Mouse (Mus musculus): ENCODE results near the gene Tspear. TPM values are rescaled to one million over a fixed set of nuclear protein-coding genes. Genes with fewer than 3 reads are reported as not detected.
A peak's percentile ranks its signal among the peaks of the same experiment; 100 is the strongest.

The Tspear gene
- polyA plus RNA-seq, 1 experiment = 1.2 TPM

- Histone ChIP-seq H3K4me1 (ENCODE audit: control insufficient read depth, insufficient read depth, low read length) (no peaks in the 10 kb centered on the region), H3K9me3 (replicated peaks; ENCODE audit: control insufficient read depth, insufficient read depth, low read length, poor library complexity, severe bottlenecking) (no peaks in the 10 kb centered on the region), H3K4me3 (ENCODE audit: low read depth, low read length) (no peak overlapping the region), H3K27me3 (ENCODE audit: control insufficient read depth, insufficient read depth, low read length, poor library complexity, severe bottlenecking) (no peaks in the 10 kb centered on the region), H3K9ac (ENCODE audit: low read depth, poor library complexity, severe bottlenecking) (no peak overlapping the region), H3K36me3 (ENCODE audit: control insufficient read depth, insufficient read depth, low read length, poor library complexity, severe bottlenecking) (no peaks in the 10 kb centered on the region), H3K27ac (ENCODE audit: insufficient read depth, low read length) (no peak overlapping the region)
- no peak for TF ChIP-seq EP300 (IDR thresholded peaks at IDR 0.05; ENCODE audit: insufficient read depth, low read depth, low read length)
- TF ChIP-seq CTCF (IDR thresholded peaks at IDR 0.05; ENCODE audit: low read depth, low read length) = no peak
- no peak for TF ChIP-seq POLR2A (IDR thresholded peaks at IDR 0.05; ENCODE audit: insufficient read depth, low read length)
Observed at GRCm38 (mm10) chr10:77895562-77895961, 209.2 kb downstream of the Tspear start.

- Histone ChIP-seq H3K9ac (ENCODE audit: low read depth, poor library complexity, severe bottlenecking) (no peak overlapping the region), H3K27ac (ENCODE audit: insufficient read depth, low read length) (no peak overlapping the region), H3K4me3 (ENCODE audit: low read depth, low read length) (no peak overlapping the region), H3K27me3 (ENCODE audit: control insufficient read depth, insufficient read depth, low read length, poor library complexity, severe bottlenecking) (no peaks in the 10 kb centered on the region), H3K36me3 (ENCODE audit: control insufficient read depth, insufficient read depth, low read length, poor library complexity, severe bottlenecking) (no peaks in the 10 kb centered on the region), H3K9me3 (replicated peaks; ENCODE audit: control insufficient read depth, insufficient read depth, low read length, poor library complexity, severe bottlenecking) (no peaks in the 10 kb centered on the region), H3K4me1 (ENCODE audit: control insufficient read depth, insufficient read depth, low read length) (no peaks in the 10 kb centered on the region)
- TF ChIP-seq CTCF (IDR thresholded peaks at IDR 0.05; ENCODE audit: low read depth, low read length) = no peak
- TF ChIP-seq EP300 (IDR thresholded peaks at IDR 0.05; ENCODE audit: insufficient read depth, low read depth, low read length) = no peak
- TF ChIP-seq POLR2A (IDR thresholded peaks at IDR 0.05; ENCODE audit: insufficient read depth, low read length) = no peak
Observed at GRCm38 (mm10) chr10:77900126-77900525, 213.8 kb downstream of the Tspear start.

DNA sequence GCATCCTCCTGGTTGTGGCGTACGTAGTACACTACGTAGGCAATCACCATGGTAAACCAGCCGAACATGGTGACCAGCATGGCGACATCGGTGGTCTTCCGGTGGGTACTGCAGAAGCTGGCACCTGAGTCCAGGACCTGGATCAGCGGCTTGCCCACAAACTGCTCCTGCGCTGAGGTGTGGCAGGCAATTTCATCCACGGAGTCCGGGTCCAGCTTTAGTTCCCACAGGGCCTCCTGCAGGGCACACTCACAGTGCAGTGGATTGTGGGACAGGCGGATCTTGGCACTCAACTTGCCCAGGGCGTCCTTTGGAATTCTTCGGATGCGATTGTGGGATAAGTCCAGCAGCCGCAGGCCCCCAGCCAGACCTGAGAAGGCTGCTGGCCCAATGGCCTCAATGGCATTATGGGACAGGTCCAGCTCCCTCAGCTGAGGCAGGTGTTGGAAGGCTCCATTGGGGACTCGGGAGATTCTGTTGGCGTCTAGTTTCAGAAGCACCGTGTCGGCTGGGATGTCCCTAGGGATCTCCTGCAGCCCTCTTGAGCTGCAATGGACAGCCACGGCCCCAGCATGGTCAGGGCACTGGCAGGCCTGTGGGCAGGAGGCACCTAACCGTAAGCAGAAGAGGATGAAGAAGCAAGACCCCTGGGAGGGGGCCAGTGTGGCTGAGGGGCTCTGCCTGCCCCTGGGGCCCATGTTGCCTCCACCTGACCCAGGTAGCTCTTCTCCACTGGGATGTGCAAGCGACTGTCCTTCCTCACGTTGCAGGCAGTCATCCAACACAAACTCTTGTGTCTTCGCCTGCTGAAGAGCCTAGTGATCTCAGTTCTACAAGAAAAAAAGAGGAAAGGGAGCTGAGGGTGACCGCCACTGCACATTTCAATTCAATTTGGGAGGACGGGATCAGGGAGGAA lies 214.8 kb downstream of the Tspear start:
- no peaks in the 10 kb centered on the region for H3K36me3 ChIP-seq (ENCODE audit: control insufficient read depth, insufficient read depth, low read length, poor library complexity, severe bottlenecking)
- no peaks in the 10 kb centered on the region for H3K27me3 ChIP-seq (ENCODE audit: control insufficient read depth, insufficient read depth, low read length, poor library complexity, severe bottlenecking)
- H3K9me3 ChIP-seq (replicated peaks; ENCODE audit: control insufficient read depth, insufficient read depth, low read length, poor library complexity, severe bottlenecking) = no peaks in the 10 kb centered on the region
- no peaks in the 10 kb centered on the region for H3K4me1 ChIP-seq (ENCODE audit: control insufficient read depth, insufficient read depth, low read length)
- peak overlapping the region; percentile 73 for H3K9ac ChIP-seq (ENCODE audit: low read depth, poor library complexity, severe bottlenecking)
- no peak for TF ChIP-seq POLR2A (IDR thresholded peaks at IDR 0.05; ENCODE audit: insufficient read depth, low read length)
- TF ChIP-seq EP300 (IDR thresholded peaks at IDR 0.05; ENCODE audit: insufficient read depth, low read depth, low read length) = no peak
- TF ChIP-seq CTCF (IDR thresholded peaks at IDR 0.05; ENCODE audit: low read depth, low read length) = no peak
- no peak overlapping the region for H3K27ac ChIP-seq (ENCODE audit: insufficient read depth, low read length)
- H3K4me3 ChIP-seq (ENCODE audit: low read depth, low read length) = peak overlapping the region; percentile 93

DNA sequence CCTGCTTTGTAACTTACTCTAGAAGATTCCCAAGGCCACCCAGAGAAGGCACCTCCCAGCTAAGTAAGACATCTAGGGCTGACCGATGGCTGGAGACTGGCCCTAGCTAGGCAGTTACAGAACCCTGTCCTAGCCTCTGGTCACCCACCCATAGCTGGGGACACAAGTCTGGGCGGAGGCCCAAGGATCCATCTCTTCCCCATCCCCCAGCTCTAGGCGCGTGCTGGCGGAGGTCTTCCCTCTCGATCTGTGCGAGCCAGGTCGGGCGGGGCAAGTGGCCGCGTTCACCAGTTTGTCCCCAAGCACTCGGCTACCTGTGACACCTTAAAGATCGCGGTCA lies 215.5 kb downstream of the Tspear start:
- Histone ChIP-seq H3K9me3 (replicated peaks; ENCODE audit: control insufficient read depth, insufficient read depth, low read length, poor library complexity, severe bottlenecking) (no peaks in the 10 kb centered on the region), H3K27me3 (ENCODE audit: control insufficient read depth, insufficient read depth, low read length, poor library complexity, severe bottlenecking) (no peaks in the 10 kb centered on the region), H3K36me3 (ENCODE audit: control insufficient read depth, insufficient read depth, low read length, poor library complexity, severe bottlenecking) (no peaks in the 10 kb centered on the region), H3K9ac (ENCODE audit: low read depth, poor library complexity, severe bottlenecking) (peak overlapping the region; percentile 73), H3K27ac (ENCODE audit: insufficient read depth, low read length) (no peak overlapping the region), H3K4me1 (ENCODE audit: control insufficient read depth, insufficient read depth, low read length) (no peaks in the 10 kb centered on the region), H3K4me3 (ENCODE audit: low read depth, low read length) (peak overlapping the region; percentile 93)
- TF ChIP-seq EP300 (IDR thresholded peaks at IDR 0.05; ENCODE audit: insufficient read depth, low read depth, low read length) = no peak
- no peak for TF ChIP-seq CTCF (IDR thresholded peaks at IDR 0.05; ENCODE audit: low read depth, low read length)
- TF ChIP-seq POLR2A (IDR thresholded peaks at IDR 0.05; ENCODE audit: insufficient read depth, low read length) = no peak

DNA sequence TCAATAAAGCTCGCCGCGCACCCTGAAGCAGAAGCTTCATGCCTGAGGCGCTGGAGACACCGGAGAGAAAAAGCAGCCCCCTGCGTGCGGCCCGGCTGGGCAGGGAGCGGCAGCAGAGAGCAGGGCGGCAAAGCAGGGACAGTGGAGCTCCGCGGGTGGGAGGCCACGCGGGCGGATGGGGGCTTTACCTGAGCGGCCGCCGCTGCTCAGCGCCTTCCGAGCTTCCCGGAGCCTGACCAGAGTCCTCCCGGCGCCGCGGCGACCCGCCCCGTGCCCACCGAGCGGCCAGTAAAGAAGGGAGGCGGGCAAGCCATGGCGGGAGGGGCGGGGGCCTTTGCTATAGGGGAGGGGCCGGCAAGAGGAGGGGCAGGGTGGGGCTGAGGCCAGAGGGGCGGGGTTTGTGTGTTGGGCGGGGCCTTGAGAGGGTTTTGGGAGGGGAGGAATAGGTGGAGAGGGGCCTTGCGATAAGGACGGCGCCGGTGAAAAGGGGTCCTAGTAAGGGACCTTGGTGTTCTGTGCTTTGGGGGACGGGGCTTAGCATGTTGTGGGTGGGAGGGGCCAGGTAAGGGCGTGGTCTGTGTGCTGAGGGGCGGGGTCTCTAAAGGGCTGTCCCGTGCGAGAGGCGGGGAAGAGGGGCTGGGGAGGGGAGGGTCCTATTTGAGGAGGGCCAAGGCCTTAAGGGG lies 216.0 kb downstream of the Tspear start, which contains the start of gene Lrrc3:
Gene Lrrc3 (minus strand): TSS at position 326 of the 683 bp plus-strand sequence.
- TF ChIP-seq EP300 (IDR thresholded peaks at IDR 0.05; ENCODE audit: insufficient read depth, low read depth, low read length) (no peak), CTCF (IDR thresholded peaks at IDR 0.05; ENCODE audit: low read depth, low read length) (no peak)
- no peaks in the 10 kb centered on the region for H3K4me1 ChIP-seq (ENCODE audit: control insufficient read depth, insufficient read depth, low read length)
- H3K27ac ChIP-seq (ENCODE audit: insufficient read depth, low read length) = no peak within 1 kb of the TSS
- H3K9me3 ChIP-seq (replicated peaks; ENCODE audit: control insufficient read depth, insufficient read depth, low read length, poor library complexity, severe bottlenecking) = no peaks in the 10 kb centered on the region
- peak within 1 kb of the TSS; percentile 73 for H3K9ac ChIP-seq (ENCODE audit: low read depth, poor library complexity, severe bottlenecking)
- H3K27me3 ChIP-seq (ENCODE audit: control insufficient read depth, insufficient read depth, low read length, poor library complexity, severe bottlenecking) = no peaks in the 10 kb centered on the region
- no peaks in the 10 kb centered on the region for H3K36me3 ChIP-seq (ENCODE audit: control insufficient read depth, insufficient read depth, low read length, poor library complexity, severe bottlenecking)
- peak within 1 kb of the TSS; percentile 93 for H3K4me3 ChIP-seq (ENCODE audit: low read depth, low read length)

All from ES-Bruce4 (cell line).